Mouse (Mus musculus): ENCODE data around the gene Umad1. TPM values are rescaled to one million over a fixed set of nuclear protein-coding genes. Genes with fewer than 3 reads are reported as not detected.
A peak's percentile ranks its signal among the peaks of the same experiment; 100 is the strongest.

The Umad1 gene
- polyA plus RNA-seq, 1 experiment from 2014 or later = 20.6 TPM

GRCm38 (mm10) chr6:8473498-8473897 is 214.4 kb downstream of the Umad1 start:
- no peaks in the 10 kb centered on the region for H3K27me3 ChIP-seq (replicated peaks; ENCODE audit: control insufficient read depth, insufficient read depth, low read length)
- no peak overlapping the region for H3K4me2 ChIP-seq
- H3K4me3 ChIP-seq (ENCODE audit: low read depth, low read length) = no peak overlapping the region
- H3K27ac ChIP-seq (ENCODE audit: low read depth, low read length) = no peak overlapping the region
- WGBS = 51% methylated on average over 5 of the region's 5 CpGs
- H3K9me3 ChIP-seq (ENCODE audit: control insufficient read depth, low read length) = no peaks in the 10 kb centered on the region
- DNase-seq (ENCODE audit: low spot score) = no peak
- H3K4me1 ChIP-seq (replicated peaks; ENCODE audit: control insufficient read depth, insufficient read depth, low read length) = no peaks in the 10 kb centered on the region; the same call in 1 of the 2 replicates
- ATAC-seq (replicated peaks; ENCODE audit: low FRiP score) = no peak
- H3K9ac ChIP-seq (ENCODE audit: low read depth, low read length) = no peak overlapping the region
- H3K36me3 ChIP-seq (ENCODE audit: control insufficient read depth, insufficient read depth, low read length) = no peaks in the 10 kb centered on the region

- Histone ChIP-seq H3K27ac (ENCODE audit: low read depth, low read length) (no peak overlapping the region), H3K36me3 (ENCODE audit: control insufficient read depth, insufficient read depth, low read length) (no peaks in the 10 kb centered on the region), H3K4me3 (ENCODE audit: low read depth, low read length) (no peak overlapping the region), H3K4me1 (replicated peaks; ENCODE audit: control insufficient read depth, insufficient read depth, low read length) (no peaks in the 10 kb centered on the region; the same call in 1 of the 2 replicates), H3K4me2 (no peak overlapping the region), H3K27me3 (replicated peaks; ENCODE audit: control insufficient read depth, insufficient read depth, low read length) (no peaks in the 10 kb centered on the region), H3K9me3 (ENCODE audit: control insufficient read depth, low read length) (no peaks in the 10 kb centered on the region), H3K9ac (ENCODE audit: low read depth, low read length) (no peak overlapping the region)
- ATAC-seq (replicated peaks; ENCODE audit: low FRiP score) = 0 out of 2 replicates have a peak, but pooled peaks have one; percentile 43
- DNase-seq (ENCODE audit: low spot score) = no peak
- WGBS = 57% methylated on average over 3 of the region's 3 CpGs
These were observed 215.2 kb downstream of the Umad1 start for GRCm38 (mm10) chr6:8474316-8474715.

GRCm38 (mm10) chr6:8474820-8475219 is 215.7 kb downstream of the Umad1 start:
- no peak overlapping the region for H3K27ac ChIP-seq (ENCODE audit: low read depth, low read length)

GRCm38 (mm10) chr6:8479176-8479575 is 220.1 kb downstream of the Umad1 start:
- no peak for ATAC-seq (replicated peaks; ENCODE audit: low FRiP score)
- Histone ChIP-seq H3K27ac (ENCODE audit: low read depth, low read length) (no peak overlapping the region), H3K4me1 (replicated peaks; ENCODE audit: control insufficient read depth, insufficient read depth, low read length) (no peaks in the 10 kb centered on the region; the same call in 1 of the 2 replicates), H3K4me2 (no peak overlapping the region), H3K36me3 (ENCODE audit: control insufficient read depth, insufficient read depth, low read length) (no peaks in the 10 kb centered on the region), H3K9me3 (ENCODE audit: control insufficient read depth, low read length) (no peaks in the 10 kb centered on the region), H3K4me3 (ENCODE audit: low read depth, low read length) (no peak overlapping the region), H3K27me3 (replicated peaks; ENCODE audit: control insufficient read depth, insufficient read depth, low read length) (no peaks in the 10 kb centered on the region), H3K9ac (ENCODE audit: low read depth, low read length) (no peak overlapping the region)
- no peak for DNase-seq (ENCODE audit: low spot score)
- WGBS = 67% methylated on average over 1 of the region's 1 CpGs

More at GRCm38 (mm10) chr6:8474820-8475219, 215.7 kb downstream of the Umad1 start:
- 82% methylated on average over 4 of the region's 4 CpGs for WGBS
- DNase-seq (ENCODE audit: low spot score) = no peak
- no peaks in the 10 kb centered on the region for H3K9me3 ChIP-seq (ENCODE audit: control insufficient read depth, low read length)
- H3K9ac ChIP-seq (ENCODE audit: low read depth, low read length) = no peak overlapping the region
- H3K4me2 ChIP-seq = no peak overlapping the region
- no peaks in the 10 kb centered on the region for H3K36me3 ChIP-seq (ENCODE audit: control insufficient read depth, insufficient read depth, low read length)
- no peak overlapping the region for H3K4me3 ChIP-seq (ENCODE audit: low read depth, low read length)
- ATAC-seq (replicated peaks; ENCODE audit: low FRiP score) = no peak; the same call in 1 of the 2 replicates
- no peaks in the 10 kb centered on the region; the same call in 1 of the 2 replicates for H3K4me1 ChIP-seq (replicated peaks; ENCODE audit: control insufficient read depth, insufficient read depth, low read length)
- no peaks in the 10 kb centered on the region for H3K27me3 ChIP-seq (replicated peaks; ENCODE audit: control insufficient read depth, insufficient read depth, low read length)

GRCm38 (mm10) chr6:8484437-8485275 is 225.6 kb downstream of the Umad1 start:
- peaks cover 30% of the 10 kb centered on the region for H3K4me1 ChIP-seq (replicated peaks; ENCODE audit: control insufficient read depth, insufficient read depth, low read length)
- H3K9me3 ChIP-seq (ENCODE audit: control insufficient read depth, low read length) = no peaks in the 10 kb centered on the region
- no peaks in the 10 kb centered on the region for H3K36me3 ChIP-seq (ENCODE audit: control insufficient read depth, insufficient read depth, low read length)
- no peak overlapping the region for H3K9ac ChIP-seq (ENCODE audit: low read depth, low read length)
- H3K27ac ChIP-seq (ENCODE audit: low read depth, low read length) = 0 out of 2 replicates have a peak overlapping the region, but pooled peaks have one; percentile 3
- H3K4me2 ChIP-seq = peak overlapping the region; percentile 15; the same call in 1 of the 2 replicates
- 71% methylated on average over 17 of the region's 17 CpGs for WGBS
- H3K4me3 ChIP-seq (ENCODE audit: low read depth, low read length) = no peak overlapping the region
- no peaks in the 10 kb centered on the region for H3K27me3 ChIP-seq (replicated peaks; ENCODE audit: control insufficient read depth, insufficient read depth, low read length)
- ATAC-seq (replicated peaks; ENCODE audit: low FRiP score) = peak; percentile 77
- no peak for DNase-seq (ENCODE audit: low spot score)

- H3K4me1 ChIP-seq (replicated peaks; ENCODE audit: control insufficient read depth, insufficient read depth, low read length) = peaks cover 30% of the 10 kb centered on the region
- no peak for DNase-seq (ENCODE audit: low spot score)
- H3K4me2 ChIP-seq = 0 out of 2 replicates have a peak overlapping the region, but pooled peaks have one; percentile 0
- WGBS = 71% methylated on average over 16 of the region's 16 CpGs
- no peak overlapping the region for H3K9ac ChIP-seq (ENCODE audit: low read depth, low read length)
- no peaks in the 10 kb centered on the region for H3K36me3 ChIP-seq (ENCODE audit: control insufficient read depth, insufficient read depth, low read length)
- H3K27me3 ChIP-seq (replicated peaks; ENCODE audit: control insufficient read depth, insufficient read depth, low read length) = no peaks in the 10 kb centered on the region
- no peaks in the 10 kb centered on the region for H3K9me3 ChIP-seq (ENCODE audit: control insufficient read depth, low read length)
- 0 out of 2 replicates have a peak, but pooled peaks have one; percentile 8 for ATAC-seq (replicated peaks; ENCODE audit: low FRiP score)
- H3K27ac ChIP-seq (ENCODE audit: low read depth, low read length) = no peak overlapping the region
- H3K4me3 ChIP-seq (ENCODE audit: low read depth, low read length) = no peak overlapping the region
These were observed 226.5 kb downstream of the Umad1 start for GRCm38 (mm10) chr6:8485414-8486175.

- ATAC-seq (replicated peaks; ENCODE audit: low FRiP score) = no peak
- peak overlapping the region; percentile 78 for H3K27ac ChIP-seq (ENCODE audit: low read depth, low read length)
- peak overlapping the region; percentile 28 for H3K9ac ChIP-seq (ENCODE audit: low read depth, low read length)
- H3K4me2 ChIP-seq = peak overlapping the region; percentile 56
- no peaks in the 10 kb centered on the region for H3K27me3 ChIP-seq (replicated peaks; ENCODE audit: control insufficient read depth, insufficient read depth, low read length)
- 88% methylated on average over 17 of the region's 17 CpGs for WGBS
- H3K9me3 ChIP-seq (ENCODE audit: control insufficient read depth, low read length) = no peaks in the 10 kb centered on the region
- DNase-seq (ENCODE audit: low spot score) = no peak
- H3K4me1 ChIP-seq (replicated peaks; ENCODE audit: control insufficient read depth, insufficient read depth, low read length) = peaks cover 30% of the 10 kb centered on the region
- no peaks in the 10 kb centered on the region for H3K36me3 ChIP-seq (ENCODE audit: control insufficient read depth, insufficient read depth, low read length)
- H3K4me3 ChIP-seq (ENCODE audit: low read depth, low read length) = no peak overlapping the region
These were observed 227.4 kb downstream of the Umad1 start for GRCm38 (mm10) chr6:8486391-8487043.

Measured in liver, embryonic 11.5 days (tissue).